Mouse (Mus musculus): ENCODE measurements at regions not wholly inside any gene's neighbourhood (a gene's known extent, or its start where the extent isn't known, plus 50 kb on each side); places are given as distances from the start of the nearest gene placed in this dataset.

GRCm38 (mm10) chr13:115911524-115912459 lies 397.7 kb downstream of the Isl1 start:
- no peak for TF ChIP-seq GATA4 (IDR thresholded peaks at IDR 0.05; ENCODE audit: insufficient replicate concordance, low read length)

GRCm38 (mm10) chr13:115910866-115911449 lies 398.5 kb downstream of the Isl1 start:
- no peak for TF ChIP-seq GATA4 (IDR thresholded peaks at IDR 0.05; ENCODE audit: insufficient replicate concordance, low read length)

GRCm38 (mm10) chr13:115880616-115881015 lies 428.9 kb downstream of the Isl1 start:
- TF ChIP-seq GATA4 (IDR thresholded peaks at IDR 0.05; ENCODE audit: insufficient replicate concordance, low read length): no peak

- TF ChIP-seq GATA4 (IDR thresholded peaks at IDR 0.05; ENCODE audit: insufficient replicate concordance, low read length): no peak
These were observed 449.0 kb downstream of the Isl1 start for GRCm38 (mm10) chr13:115860480-115860879.

GRCm38 (mm10) chr13:115856632-115857031 lies 452.9 kb downstream of the Isl1 start:
- no peak for TF ChIP-seq GATA4 (IDR thresholded peaks at IDR 0.05; ENCODE audit: insufficient replicate concordance, low read length)

GRCm38 (mm10) chr13:115852689-115853356 lies 456.7 kb downstream of the Isl1 start:
- TF ChIP-seq GATA4 (IDR thresholded peaks at IDR 0.05; ENCODE audit: insufficient replicate concordance, low read length): no peak

DNA sequence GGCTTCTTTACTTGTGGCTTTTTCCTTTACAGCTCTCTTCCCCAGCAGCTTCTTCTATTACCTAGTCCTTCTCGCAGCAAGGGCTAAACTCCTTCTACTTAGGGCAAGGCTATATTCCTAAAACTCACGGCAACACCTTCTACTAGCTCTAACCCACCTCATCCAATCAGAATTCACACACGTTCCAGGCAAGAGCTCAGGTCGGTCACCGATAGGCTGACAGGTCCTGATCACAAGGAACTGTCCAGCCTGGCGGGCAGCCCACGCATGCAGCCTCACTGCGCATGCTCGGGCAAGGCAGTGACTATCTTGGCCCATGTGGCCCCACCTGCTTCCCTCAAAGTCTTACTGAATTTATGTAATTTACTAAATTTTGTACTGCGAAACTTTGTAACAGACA lies 466.4 kb downstream of the Isl1 start:
- TF ChIP-seq GATA4 (IDR thresholded peaks at IDR 0.05; ENCODE audit: insufficient replicate concordance, low read length): no peak

DNA sequence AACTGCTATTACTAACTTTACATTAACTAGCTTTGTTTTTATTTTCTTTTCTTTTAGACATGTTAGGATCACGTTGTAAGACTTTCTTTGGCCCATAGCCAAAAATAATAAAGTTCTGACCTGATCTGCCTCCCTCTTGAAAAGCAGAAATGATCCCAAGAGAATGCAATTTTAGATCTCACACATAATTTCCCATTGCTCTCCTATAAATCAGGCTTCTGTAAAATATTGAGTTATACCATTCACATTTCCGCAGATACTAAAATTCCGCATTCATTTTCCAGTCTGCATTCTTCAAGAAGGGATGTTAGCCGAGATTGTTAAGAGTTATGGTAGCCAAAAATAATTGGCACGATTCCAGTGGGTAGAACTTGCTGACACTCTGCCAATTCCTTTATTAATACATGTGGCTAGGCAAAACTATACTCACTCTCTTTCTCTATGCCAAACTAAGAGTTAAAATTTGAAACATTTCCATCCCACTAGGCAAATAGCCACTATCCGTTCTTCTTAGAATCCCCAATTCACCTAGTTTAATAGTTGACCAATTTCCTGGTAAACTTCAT lies 473.2 kb downstream of the Isl1 start:
- no peak for TF ChIP-seq GATA4 (IDR thresholded peaks at IDR 0.05; ENCODE audit: insufficient replicate concordance, low read length)

GRCm38 (mm10) chr13:115825191-115825590 lies 484.3 kb downstream of the Isl1 start:
- TF ChIP-seq GATA4 (IDR thresholded peaks at IDR 0.05; ENCODE audit: insufficient replicate concordance, low read length): no peak

GRCm38 (mm10) chr13:115822527-115822926 lies 487.0 kb downstream of the Isl1 start:
- TF ChIP-seq GATA4 (IDR thresholded peaks at IDR 0.05; ENCODE audit: insufficient replicate concordance, low read length): no peak

DNA sequence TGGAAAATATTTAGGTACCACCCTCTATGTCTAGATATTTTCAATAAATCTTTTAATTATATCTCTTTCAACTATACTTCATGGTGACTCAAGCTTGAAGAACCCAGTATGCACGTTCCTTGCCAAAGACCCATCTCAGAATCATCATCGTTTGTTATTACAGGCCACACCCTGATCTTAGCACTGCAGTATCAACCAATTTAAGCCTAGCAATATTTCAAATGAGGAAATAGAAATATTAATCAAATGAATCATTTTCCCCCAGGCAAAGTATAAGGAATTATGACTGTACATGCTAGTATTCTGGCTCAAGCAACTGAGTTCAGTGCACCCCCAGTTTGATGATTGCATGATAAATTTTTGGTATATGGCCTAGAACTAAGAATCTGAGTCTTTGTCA lies 495.3 kb downstream of the Isl1 start:
- TF ChIP-seq GATA4 (IDR thresholded peaks at IDR 0.05; ENCODE audit: insufficient replicate concordance, low read length): no peak

DNA sequence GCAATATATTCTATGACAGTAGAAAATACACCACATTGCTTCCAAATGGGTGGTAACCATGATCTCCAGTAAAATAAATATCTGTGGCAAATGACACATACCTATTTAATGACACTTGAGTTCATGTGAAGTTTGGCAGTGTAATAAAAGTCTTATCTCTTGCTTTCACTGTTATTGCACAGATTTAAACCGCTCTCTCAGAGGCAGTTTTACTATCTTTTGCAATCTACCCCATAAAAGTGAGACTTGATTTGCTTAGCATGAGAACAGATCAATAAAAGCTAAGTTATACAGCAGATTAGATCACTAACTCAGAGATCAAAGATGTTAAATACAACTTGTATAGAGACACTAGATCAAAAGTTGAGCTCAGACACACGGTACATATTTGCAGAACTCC lies 510.2 kb downstream of the Isl1 start:
- TF ChIP-seq GATA4 (IDR thresholded peaks at IDR 0.05; ENCODE audit: insufficient replicate concordance, low read length): no peak

DNA sequence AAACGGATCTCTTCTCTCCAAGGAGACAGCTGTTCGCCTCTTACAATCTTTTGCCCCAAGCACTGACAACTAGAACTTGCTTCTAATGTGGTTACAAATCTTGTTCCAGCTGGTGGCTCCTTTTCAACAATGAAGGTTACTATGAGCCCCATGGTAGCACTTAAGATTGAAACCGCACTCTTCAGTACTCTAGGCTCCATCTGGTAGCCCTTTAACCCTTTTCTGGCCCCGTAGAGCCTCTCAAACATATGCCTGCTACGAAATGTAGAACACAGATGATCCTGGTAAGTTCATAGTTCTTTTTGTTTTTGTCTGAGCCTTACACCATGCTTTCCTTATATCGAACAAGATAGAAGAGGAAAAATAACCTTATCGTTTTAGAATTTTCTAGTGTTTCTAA lies 558.2 kb downstream of the Isl1 start:
- no peak for TF ChIP-seq GATA4 (IDR thresholded peaks at IDR 0.05; ENCODE audit: insufficient replicate concordance, low read length)

DNA sequence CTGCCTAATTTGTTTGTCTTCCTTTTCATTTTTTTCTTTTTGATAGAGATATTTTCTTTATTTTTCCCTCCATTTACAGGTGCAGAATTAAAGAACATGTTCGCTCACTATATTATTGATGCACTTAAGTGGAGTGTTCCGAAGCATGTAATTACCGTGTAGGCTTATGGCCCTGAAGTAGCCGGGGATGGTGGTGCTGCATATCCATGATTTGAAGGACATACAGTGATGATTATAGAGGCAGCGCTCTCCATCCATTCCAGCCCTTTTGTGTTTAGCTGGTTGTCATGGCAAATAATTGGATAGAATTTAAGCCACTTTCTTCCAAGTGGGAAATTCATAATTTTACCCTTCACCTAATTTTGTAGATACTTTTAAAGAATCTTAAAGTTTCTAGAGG lies 581.5 kb downstream of the Isl1 start:
- TF ChIP-seq GATA4 (IDR thresholded peaks at IDR 0.05; ENCODE audit: insufficient replicate concordance, low read length): no peak

DNA sequence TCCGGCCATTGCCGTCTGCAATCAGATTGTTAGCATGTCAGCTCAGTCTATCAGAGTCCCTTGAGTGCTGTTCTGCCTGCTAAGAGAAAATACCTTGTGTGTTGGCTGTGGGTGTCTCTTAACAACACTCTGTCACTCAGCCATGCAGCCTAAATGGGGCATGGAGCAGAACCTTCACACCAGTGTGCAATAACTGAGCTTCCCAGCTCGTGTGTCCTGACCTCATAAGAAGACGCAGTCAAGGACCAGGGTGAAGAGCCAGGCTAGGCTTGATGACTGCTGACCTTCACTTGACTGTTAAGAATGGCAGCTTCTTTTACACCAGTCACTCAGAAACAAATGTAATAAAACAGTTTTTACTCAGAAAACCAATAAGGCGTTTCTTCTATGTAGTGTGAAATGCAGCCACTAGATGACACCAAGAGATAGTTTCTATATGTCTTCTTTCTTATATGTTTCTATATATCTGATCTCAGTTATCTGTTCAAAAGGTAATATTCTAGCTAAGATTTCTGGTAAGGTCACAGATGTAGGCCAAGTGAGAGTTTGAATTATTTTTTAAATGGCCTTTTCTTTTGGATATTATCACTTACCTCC lies 584.0 kb downstream of the Isl1 start:
- TF ChIP-seq GATA4 (IDR thresholded peaks at IDR 0.05; ENCODE audit: insufficient replicate concordance, low read length): no peak
